Mouse (Mus musculus) embryonic fibroblast, embryonic 13.5 days (primary cell): ENCODE results near the gene 1110032A03Rik. TPM values are rescaled to one million over a fixed set of nuclear protein-coding genes. Genes with fewer than 3 reads are reported as not detected.

Experiments used
- H3K27ac ChIP-seq: 2 replicates; pipeline ENCODE4 v1.5.1; 2012; ENCODE audit warnings: low read length, control low read depth, inconsistent platforms; ENCODE audit not compliant: insufficient read depth
- H3K4me1 ChIP-seq: 2 replicates; pipeline ENCODE4 v1.6.1; 2011; ENCODE audit warnings: low read length; ENCODE audit not compliant: control insufficient read depth, insufficient read depth
- H3K4me3 ChIP-seq: 2 replicates; pipeline ENCODE4 v1.5.1; 2011; ENCODE audit warnings: mild to moderate bottlenecking, control low read depth, low read length; ENCODE audit not compliant: insufficient read depth
- CTCF ChIP-seq: IDR thresholded peaks from 2 replicates; pipeline ENCODE4 v1.5.1; 2011; ENCODE audit warnings: mild to moderate bottlenecking, control low read depth, low read length, moderate library complexity, borderline replicate concordance; ENCODE audit not compliant: insufficient read depth
- POLR2A ChIP-seq: IDR thresholded peaks from 2 replicates; pipeline ENCODE4 v1.6.1; 2011; ENCODE audit warnings: low read depth, mild to moderate bottlenecking, control low read depth, low read length, moderate library complexity
- polyA plus RNA-seq: library from polyadenylated mRNA; stranded (reverse); fragments of >200 nt; gene quantifications from 2 replicates; pipeline ENCODE4 v1.2.4, GENCODE M21; 2011; ENCODE audit warnings: low read depth; ENCODE audit not compliant: missing spikeins, insufficient read length

Gene 1110032A03Rik
- polyA plus RNA-seq, 1 experiment = 27.1 TPM

GRCm38 (mm10) chr9:50811187-50811586 is 35.9 kb upstream of the 1110032A03Rik start:
- H3K4me3 ChIP-seq = no peak overlapping the region
- H3K27ac ChIP-seq = no peak overlapping the region
- TF ChIP-seq CTCF = no peak
- no peak for TF ChIP-seq POLR2A

DNA sequence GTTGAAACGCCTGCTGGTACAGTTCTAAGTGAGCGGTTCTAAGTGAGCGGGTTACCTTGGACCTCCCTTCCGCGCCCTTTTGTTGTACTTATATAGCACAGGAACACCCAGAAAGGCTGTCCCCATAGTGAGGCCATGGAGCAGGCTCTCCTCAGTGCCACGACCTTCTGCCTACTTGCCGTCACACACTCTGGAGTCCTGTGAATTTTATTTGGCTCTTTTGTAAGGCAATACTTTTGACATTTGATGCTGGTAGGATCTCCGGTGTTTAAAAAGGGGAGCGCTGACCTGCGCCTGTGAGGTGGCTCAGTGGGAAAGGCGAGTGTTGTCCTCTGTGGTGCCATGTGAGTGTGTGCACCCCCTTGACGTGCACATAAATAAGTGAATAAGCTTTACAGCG is 33.8 kb upstream of the 1110032A03Rik start:
- Histone ChIP-seq H3K4me3 (no peak overlapping the region), H3K4me1 (no peaks in the 10 kb centered on the region), H3K27ac (no peak overlapping the region)
- no peak for TF ChIP-seq POLR2A
- TF ChIP-seq CTCF = no peak

More at GRCm38 (mm10) chr9:50811187-50811586, 35.9 kb upstream of the 1110032A03Rik start:
- no peaks in the 10 kb centered on the region for H3K4me1 ChIP-seq

DNA sequence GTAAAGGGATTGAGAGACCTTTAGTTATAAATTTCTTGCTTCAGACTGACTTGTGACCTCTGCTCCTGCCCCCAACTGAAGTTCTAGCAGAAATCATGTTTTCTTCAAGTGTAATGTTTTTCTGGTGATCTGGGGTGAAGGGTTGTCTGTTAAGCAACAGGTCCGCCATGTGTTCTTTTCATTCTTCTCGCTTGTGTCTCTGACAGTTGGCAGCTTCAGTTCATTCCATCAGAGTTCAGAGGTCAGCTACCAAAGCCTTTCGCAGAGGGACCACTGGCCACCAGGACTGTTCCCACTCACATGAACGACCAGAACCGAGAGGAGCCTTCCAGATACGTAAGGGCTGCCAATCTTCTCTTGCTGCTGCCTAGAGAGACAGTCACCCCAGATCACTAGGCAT is 33.2 kb upstream of the 1110032A03Rik start:
- TF ChIP-seq CTCF (no peak), POLR2A (no peak)
- Histone ChIP-seq H3K4me3 (no peak overlapping the region), H3K27ac (no peak overlapping the region), H3K4me1 (no peaks in the 10 kb centered on the region)

- Histone ChIP-seq H3K4me3 (no peak overlapping the region), H3K4me1 (no peaks in the 10 kb centered on the region), H3K27ac (no peak overlapping the region)
- no peak for TF ChIP-seq CTCF
- no peak for TF ChIP-seq POLR2A
These were observed 27.8 kb upstream of the 1110032A03Rik start for GRCm38 (mm10) chr9:50803055-50803671.

GRCm38 (mm10) chr9:50800985-50801384 is 25.7 kb upstream of the 1110032A03Rik start:
- no peak overlapping the region for H3K4me3 ChIP-seq
- H3K27ac ChIP-seq = no peak overlapping the region
- H3K4me1 ChIP-seq = no peaks in the 10 kb centered on the region
- TF ChIP-seq CTCF (peak; percentile 69; the same call in 1 of the 2 replicates), POLR2A (no peak)

DNA sequence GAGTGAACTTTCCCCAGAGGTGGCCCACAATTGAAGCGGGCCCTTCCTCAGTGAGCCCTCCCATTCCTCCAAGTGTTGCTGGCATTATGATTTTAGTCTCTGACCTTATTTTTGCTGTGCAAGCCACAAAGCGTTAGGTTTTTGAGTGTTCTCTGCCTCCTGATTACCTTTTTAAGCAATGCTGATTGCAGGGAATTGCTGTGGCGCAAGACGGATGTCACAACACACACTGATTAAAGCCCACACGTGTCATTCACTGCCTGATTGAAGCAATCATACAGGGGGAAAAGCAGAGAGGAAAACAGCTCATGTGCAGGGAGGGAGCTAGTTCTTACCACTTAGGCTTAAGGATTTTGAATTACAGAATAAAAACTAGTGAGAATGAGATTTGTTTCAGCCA is 23.0 kb upstream of the 1110032A03Rik start:
- no peak for TF ChIP-seq POLR2A
- TF ChIP-seq CTCF = no peak
- no peaks in the 10 kb centered on the region for H3K4me1 ChIP-seq
- H3K4me3 ChIP-seq = no peak overlapping the region
- H3K27ac ChIP-seq = no peak overlapping the region

DNA sequence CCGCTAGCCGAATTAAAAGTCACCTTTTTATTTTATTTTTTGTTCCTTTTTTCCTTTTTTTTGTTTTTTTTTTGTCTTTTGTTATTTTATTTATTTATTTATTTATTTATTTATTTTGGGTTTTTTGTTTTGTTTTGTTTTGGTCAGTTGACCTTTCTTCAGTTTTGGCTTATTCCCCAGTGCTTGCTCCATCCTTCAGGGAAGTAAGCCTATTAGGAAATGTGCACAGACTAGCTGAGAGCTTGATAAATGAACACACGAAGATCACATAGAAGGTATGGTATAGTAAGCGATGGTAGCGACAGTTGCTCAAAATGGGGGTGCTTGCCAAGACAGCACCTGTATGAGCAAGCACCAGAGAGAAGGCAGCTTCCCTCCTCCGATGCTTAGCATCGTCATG is 22.3 kb upstream of the 1110032A03Rik start:
- H3K4me3 ChIP-seq = no peak overlapping the region
- no peak for TF ChIP-seq POLR2A
- TF ChIP-seq CTCF = no peak
- H3K27ac ChIP-seq = no peak overlapping the region
- H3K4me1 ChIP-seq = no peaks in the 10 kb centered on the region

DNA sequence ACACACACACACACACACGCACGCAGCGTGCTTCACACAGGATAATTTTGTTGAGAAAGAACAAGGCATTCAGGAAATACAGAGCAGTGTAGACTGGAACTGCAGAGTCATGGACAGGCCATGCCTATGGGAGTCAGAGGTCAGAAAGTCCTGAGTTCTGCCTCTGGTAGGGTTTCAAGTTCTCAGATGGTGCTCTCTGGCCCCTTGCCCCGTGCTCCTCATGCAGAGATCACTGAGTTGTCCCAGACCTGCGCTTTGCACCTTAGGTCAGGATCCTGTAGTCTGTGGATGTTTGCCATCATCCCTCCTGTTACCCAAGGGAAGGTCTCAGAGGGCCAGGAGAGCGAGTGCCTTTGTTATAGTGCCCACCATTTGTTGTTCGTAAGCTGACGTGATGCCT is 21.5 kb upstream of the 1110032A03Rik start:
- H3K4me3 ChIP-seq = no peak overlapping the region
- no peak overlapping the region for H3K27ac ChIP-seq
- H3K4me1 ChIP-seq = no peaks in the 10 kb centered on the region
- TF ChIP-seq POLR2A (no peak), CTCF (no peak)

DNA sequence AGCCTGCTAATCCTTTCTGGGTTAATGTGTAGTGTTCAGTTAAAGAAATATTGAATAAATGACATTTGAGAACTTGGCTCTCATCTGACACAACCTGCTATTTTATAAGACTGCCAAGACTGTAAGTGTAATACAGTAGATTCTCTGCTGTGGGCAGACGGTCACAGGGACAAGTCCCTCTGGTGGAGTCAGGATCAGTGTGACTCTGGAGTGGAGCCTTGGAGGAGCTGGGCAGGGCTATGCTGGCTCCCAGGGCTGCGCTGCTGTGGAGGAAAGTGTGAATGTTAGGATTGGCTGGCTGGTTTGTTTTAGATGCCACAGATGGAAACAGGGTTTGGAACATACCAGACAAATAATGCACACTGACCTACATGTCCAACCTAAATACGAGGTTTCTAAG is 19.9 kb upstream of the 1110032A03Rik start:
- Histone ChIP-seq H3K4me1 (no peaks in the 10 kb centered on the region), H3K4me3 (no peak overlapping the region), H3K27ac (no peak overlapping the region)
- TF ChIP-seq CTCF (no peak), POLR2A (no peak)

DNA sequence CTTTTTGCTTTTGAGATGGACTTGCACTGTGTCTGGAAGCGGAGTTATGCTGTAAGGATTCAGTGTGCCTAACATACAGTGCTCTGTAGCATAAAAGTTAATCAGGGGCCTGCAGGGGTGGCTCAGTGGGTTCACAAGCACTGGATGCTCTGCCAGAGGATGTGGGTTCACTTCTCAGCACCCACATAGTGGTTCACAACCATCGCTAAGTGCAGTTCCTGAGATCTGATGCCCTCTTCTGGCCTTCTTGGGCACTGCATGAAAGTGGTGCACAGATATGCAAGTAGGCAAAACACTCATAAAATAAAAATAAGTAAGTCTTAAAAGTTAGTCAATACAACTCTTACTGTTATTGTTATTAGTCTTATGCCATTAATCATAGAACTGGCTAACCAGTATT is 6.8 kb upstream of the 1110032A03Rik start:
- TF ChIP-seq POLR2A = no peak
- peak; percentile 58; the same call in 1 of the 2 replicates for TF ChIP-seq CTCF
- Histone ChIP-seq H3K4me1 (no peaks in the 10 kb centered on the region), H3K27ac (no peak overlapping the region), H3K4me3 (no peak overlapping the region)

- H3K27ac ChIP-seq = no peak overlapping the region
- peak overlapping the region; percentile 66 for H3K4me3 ChIP-seq
- peaks cover 8% of the 10 kb centered on the region for H3K4me1 ChIP-seq
- no peak for TF ChIP-seq CTCF
- TF ChIP-seq POLR2A = no peak
These were observed 941 bp upstream of the 1110032A03Rik start for GRCm38 (mm10) chr9:50776162-50776760.
